Mouse (Mus musculus) limb, embryonic 14.5 days (tissue): ENCODE results near the gene Gm266. TPM values are rescaled to one million over a fixed set of nuclear protein-coding genes. Genes with fewer than 3 reads are reported as not detected.

Experiments used
- ATAC-seq: fragments of 200-750 bp; cut with Nextera tagmentation; 2 replicates; pipeline ENCODE4 v1.8.0; 2017; ENCODE audit warnings: low read depth, moderate number of reproducible peaks, moderate TSS enrichment; ENCODE audit not compliant: low FRiP score
- DNase-seq: peaks from one replicate; pipeline ENCODE4 v3.0.0-alpha.2; 2015; ENCODE audit warnings: low spot score
- H3K27ac ChIP-seq: fragments of 300-500 bp; sonication (generic); replicated peaks from 2 replicates; pipeline ENCODE4 v1.5.1; 2014; ENCODE audit warnings: low read depth, mild to moderate bottlenecking, low read length, moderate library complexity, mixed read lengths
- H3K27me3 ChIP-seq: fragments of 300-500 bp; sonication (generic); 2 replicates; pipeline ENCODE4 v1.6.1; 2014; ENCODE audit warnings: low read length, mixed read lengths; ENCODE audit not compliant: control insufficient read depth, insufficient read depth
- H3K36me3 ChIP-seq: fragments of 300-500 bp; sonication (generic); 2 replicates; pipeline ENCODE4 v1.6.1; 2014; ENCODE audit warnings: mild to moderate bottlenecking, low read length, moderate library complexity, mixed read lengths; ENCODE audit not compliant: control insufficient read depth, insufficient read depth
- H3K4me1 ChIP-seq: fragments of 300-500 bp; sonication (generic); 2 replicates; pipeline ENCODE4 v1.6.1; 2014; ENCODE audit warnings: antibody characterized with exemption, low read length, mixed read lengths; ENCODE audit not compliant: control insufficient read depth, insufficient read depth
- H3K4me2 ChIP-seq: fragments of 300-500 bp; sonication (generic); replicated peaks from 2 replicates; pipeline ENCODE4 v1.6.1; 2014; ENCODE audit warnings: low read depth, mild to moderate bottlenecking, low read length, moderate library complexity; ENCODE audit not compliant: severe bottlenecking
- H3K4me3 ChIP-seq: fragments of 300-500 bp; sonication (generic); replicated peaks from 2 replicates; pipeline ENCODE4 v1.5.1; 2014; ENCODE audit warnings: low read length
- H3K9ac ChIP-seq: fragments of 300-500 bp; sonication (generic); 2 replicates; pipeline ENCODE4 v1.6.1; 2014; ENCODE audit warnings: mild to moderate bottlenecking, low read depth, low read length, moderate library complexity; ENCODE audit not compliant: severe bottlenecking
- H3K9me3 ChIP-seq: fragments of 300-500 bp; sonication (generic); 2 replicates; pipeline ENCODE4 v1.6.1; 2016; ENCODE audit warnings: low read length; ENCODE audit not compliant: control insufficient read depth
- POLR2A ChIP-seq: fragments of 200-500 bp; IDR thresholded peaks from 2 replicates; pipeline ENCODE4 v1.8.0; 2012; ENCODE audit warnings: inconsistent platforms, mild to moderate bottlenecking, moderate library complexity, borderline replicate concordance; ENCODE audit not compliant: insufficient read depth, insufficient read length; ENCODE audit errors: extremely low read depth
- whole genome bisulfite sequencing: fragments of 180-500 bp; shearing (Covaris S2); extraction: QIAGEN DNeasy Blood & Tissue Kit; methylation state at CpG from one replicate; pipeline ENCODE4 v1.1.7; 2014; 5-methylcytosine and 5-hydroxymethylcytosine counted together
- polyA plus RNA-seq, 2 experiments: library from polyadenylated mRNA; depleted of rRNA in 1 of 2; stranded (reverse) in 1 of 2; unstranded in 1 of 2; fragments of >200 nt; fragmentation: Nextera tagmentation in 1 of 2; extraction: Ambion mirVana in 1 of 2; gene quantifications; 2 replicates each; pipeline versions ENCODE4 v1.2.1 to v1.2.3; 2012 to 2014

Gene Gm266
- 14.8 and 15.5 TPM in 2 replicates for polyA plus RNA-seq (2012; rRNA removed)
- polyA plus RNA-seq (2014; fragmentation: Nextera tagmentation; extraction: Ambion mirVana) = 14.7 and 14.8 TPM in 2 replicates

GRCm38 (mm10) chr12:111485652-111486306 lies at the start of gene Gm266:
Gene Gm266 (minus strand): TSS chr12:111485823.
- no peak for TF ChIP-seq POLR2A
- ATAC-seq (peak; percentile 83), DNase-seq (peak; percentile 61)
- Histone ChIP-seq H3K27me3 (peaks cover 40% of the 10 kb centered on the region), H3K4me3 (peak within 1 kb of the TSS; percentile 49), H3K4me2 (peak within 1 kb of the TSS; percentile 84), H3K36me3 (no peaks in the 10 kb centered on the region), H3K9me3 (no peaks in the 10 kb centered on the region), H3K4me1 (peaks cover 13% of the 10 kb centered on the region), H3K27ac (no peak within 1 kb of the TSS), H3K9ac (peak within 1 kb of the TSS; percentile 51)
- 1% methylated on average over 42 of the region's 58 CpGs for WGBS

- Histone ChIP-seq H3K4me3 (no peak overlapping the region), H3K4me1 (peaks cover 19% of the 10 kb centered on the region), H3K9ac (no peak overlapping the region), H3K27me3 (no peaks in the 10 kb centered on the region), H3K36me3 (peaks cover 12% of the 10 kb centered on the region), H3K9me3 (no peaks in the 10 kb centered on the region), H3K27ac (no peak overlapping the region), H3K4me2 (no peak overlapping the region)
- DNase-seq (no peak), ATAC-seq (no peak)
- WGBS = 54% methylated on average over 6 of the region's 6 CpGs
- TF ChIP-seq POLR2A = no peak
These were observed 49.7 kb upstream of the Gm266 start for GRCm38 (mm10) chr12:111535281-111535680.

- no peak for DNase-seq
- H3K4me1 ChIP-seq = peaks cover 10% of the 10 kb centered on the region
- H3K9me3 ChIP-seq = no peaks in the 10 kb centered on the region
- H3K36me3 ChIP-seq = no peaks in the 10 kb centered on the region
- 51% methylated on average over 11 of the region's 11 CpGs for WGBS
- no peaks in the 10 kb centered on the region for H3K27me3 ChIP-seq
- H3K9ac ChIP-seq = no peak overlapping the region
- no peak for ATAC-seq
- no peak for TF ChIP-seq POLR2A
- no peak overlapping the region for H3K4me3 ChIP-seq
- H3K27ac ChIP-seq = no peak overlapping the region
- no peak overlapping the region for H3K4me2 ChIP-seq
These were observed 47.6 kb upstream of the Gm266 start for GRCm38 (mm10) chr12:111533096-111533794.

- no peak overlapping the region for H3K4me2 ChIP-seq
- H3K4me3 ChIP-seq = no peak overlapping the region
- no peak for TF ChIP-seq POLR2A
- no peak overlapping the region for H3K27ac ChIP-seq
- no peaks in the 10 kb centered on the region for H3K9me3 ChIP-seq
- no peak overlapping the region for H3K9ac ChIP-seq
- H3K36me3 ChIP-seq = no peaks in the 10 kb centered on the region
- H3K4me1 ChIP-seq = no peaks in the 10 kb centered on the region
- ATAC-seq (no peak), DNase-seq (no peak)
- 18% methylated on average over 8 of the region's 8 CpGs for WGBS
- no peaks in the 10 kb centered on the region for H3K27me3 ChIP-seq
These were observed 43.6 kb upstream of the Gm266 start for GRCm38 (mm10) chr12:111529192-111529591.

GRCm38 (mm10) chr12:111527643-111528281 lies 42.1 kb upstream of the Gm266 start:
- Histone ChIP-seq H3K9ac (no peak overlapping the region), H3K27me3 (no peaks in the 10 kb centered on the region), H3K4me3 (no peak overlapping the region), H3K4me2 (no peak overlapping the region), H3K27ac (no peak overlapping the region), H3K4me1 (no peaks in the 10 kb centered on the region), H3K9me3 (no peaks in the 10 kb centered on the region), H3K36me3 (no peaks in the 10 kb centered on the region)
- WGBS = 66% methylated on average over 8 of the region's 8 CpGs
- no peak for TF ChIP-seq POLR2A
- DNase-seq = no peak
- ATAC-seq = no peak
